Mouse (Mus musculus) bone marrow macrophage, adult 2 months (primary cell): ENCODE measurements around the gene Gcm2. TPM values are rescaled to one million over a fixed set of nuclear protein-coding genes. Genes with fewer than 3 reads are reported as not detected.

Experiments used
- H3K27ac ChIP-seq: 2 replicates; pipeline ENCODE4 v1.5.1; 2012; ENCODE audit warnings: low read depth, low read length; ENCODE audit not compliant: insufficient read depth
- H3K4me1 ChIP-seq: 2 replicates; pipeline ENCODE4 v1.6.1; 2012; ENCODE audit warnings: low read length; ENCODE audit not compliant: control insufficient read depth, insufficient read depth
- H3K4me3 ChIP-seq: 2 replicates; pipeline ENCODE4 v1.5.1; 2012; ENCODE audit warnings: mild to moderate bottlenecking, low read length, moderate library complexity; ENCODE audit not compliant: insufficient read depth
- CTCF ChIP-seq: IDR thresholded peaks from 2 replicates; pipeline ENCODE4 v1.5.1; 2012; ENCODE audit warnings: low read depth, mild to moderate bottlenecking, low read length, moderate library complexity
- POLR2A ChIP-seq: IDR thresholded peaks from 2 replicates; pipeline ENCODE4 v1.6.1; 2012; ENCODE audit warnings: mild to moderate bottlenecking, low read depth, low read length, borderline replicate concordance
- polyA plus RNA-seq: library from polyadenylated mRNA; stranded (reverse); fragments of >200 nt; gene quantifications from 2 replicates; pipeline ENCODE4 v1.2.4, GENCODE M21; 2012; ENCODE audit not compliant: missing spikeins, insufficient read depth, insufficient read length

The Gcm2 gene
- polyA plus RNA-seq, 1 experiment = 0.66 TPM

DNA sequence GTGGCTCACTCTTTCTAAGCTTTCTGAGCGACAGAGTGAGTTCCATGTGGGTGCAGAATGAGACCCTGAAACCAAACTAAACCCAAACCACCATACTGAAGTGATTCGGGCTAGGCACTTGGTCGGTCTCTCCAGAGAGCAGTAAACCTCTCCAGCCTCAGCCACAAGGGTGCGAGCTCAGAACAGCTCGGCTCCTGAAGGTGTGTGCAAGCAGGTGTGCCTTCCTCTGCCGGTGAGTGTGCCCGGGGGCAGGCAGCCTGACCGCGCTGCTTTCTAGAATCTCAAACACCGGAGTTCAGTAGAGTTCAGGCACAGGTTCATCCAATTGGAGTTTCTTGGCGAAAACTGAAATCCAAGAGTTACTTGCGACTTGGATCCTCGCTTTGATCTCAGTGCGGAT lies 3.1 kb upstream of the Gcm2 start, which contains the start of gene Sycp2l:
Gene Sycp2l (plus strand): TSS at position 368 of the 400 bp plus-strand sequence.
- TF ChIP-seq CTCF (no peak), POLR2A (no peak)
- H3K27ac ChIP-seq = no peak within 1 kb of the TSS
- no peak within 1 kb of the TSS for H3K4me3 ChIP-seq
- peaks cover 13% of the 10 kb centered on the region for H3K4me1 ChIP-seq

DNA sequence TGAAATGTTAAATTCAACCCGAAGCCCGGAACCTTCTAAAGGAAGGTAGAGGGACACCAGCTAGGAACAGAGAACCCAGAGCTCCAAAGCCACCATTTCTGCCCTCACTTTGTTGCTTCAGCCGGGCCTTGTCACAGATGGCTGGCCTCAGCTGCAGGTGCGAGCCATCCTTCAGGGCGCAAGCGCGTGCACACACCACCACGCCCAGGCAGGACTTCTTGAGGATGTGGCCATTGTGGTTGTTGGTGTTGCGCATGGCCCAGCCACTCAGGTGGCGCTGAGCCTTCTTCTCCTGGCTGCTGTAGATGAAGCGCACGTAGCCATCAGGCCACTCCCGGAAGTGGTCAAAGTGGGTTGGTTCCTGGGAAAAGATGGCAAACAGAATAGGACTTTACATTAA lies 5.3 kb downstream of the Gcm2 start:
- H3K4me1 ChIP-seq = peaks cover 14% of the 10 kb centered on the region
- no peak for TF ChIP-seq CTCF
- no peak for TF ChIP-seq POLR2A
- no peak overlapping the region for H3K27ac ChIP-seq
- no peak overlapping the region for H3K4me3 ChIP-seq

DNA sequence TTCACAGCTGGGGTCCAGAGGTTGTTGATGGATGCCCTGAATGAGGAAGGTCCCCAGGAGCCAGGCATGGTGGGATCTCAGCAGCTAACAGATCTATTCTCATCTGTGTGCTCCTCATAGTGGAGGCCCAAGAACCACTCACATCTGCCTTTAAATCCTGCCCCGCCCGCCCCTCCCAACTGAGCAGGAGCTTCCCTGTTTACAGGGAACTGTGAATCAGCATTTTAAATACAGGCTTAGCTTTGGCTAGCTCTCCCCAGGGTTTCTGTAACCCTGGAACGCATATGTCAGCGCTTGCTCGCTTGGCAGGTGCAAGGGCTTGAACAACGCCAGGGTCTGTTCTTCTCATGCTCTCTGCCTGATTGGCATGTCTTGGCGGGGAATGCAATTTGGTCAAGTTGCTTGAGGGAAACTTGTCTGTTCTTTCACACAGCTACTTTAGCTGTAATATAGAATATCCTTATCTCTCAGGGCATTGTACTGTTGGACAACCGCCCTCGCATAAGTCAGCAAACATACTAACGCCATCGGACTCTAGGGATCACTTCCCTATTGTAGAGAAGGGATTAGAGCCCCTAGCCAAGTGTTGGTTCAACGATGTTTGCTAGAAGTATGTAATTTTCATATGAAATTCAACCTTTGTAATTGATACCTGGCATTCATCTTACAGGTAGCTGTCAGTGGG lies 6.9 kb downstream of the Gcm2 start:
- peaks cover 10% of the 10 kb centered on the region for H3K4me1 ChIP-seq
- H3K4me3 ChIP-seq = no peak overlapping the region
- peak overlapping the region; percentile 40 for H3K27ac ChIP-seq
- TF ChIP-seq POLR2A (no peak), CTCF (no peak)

DNA sequence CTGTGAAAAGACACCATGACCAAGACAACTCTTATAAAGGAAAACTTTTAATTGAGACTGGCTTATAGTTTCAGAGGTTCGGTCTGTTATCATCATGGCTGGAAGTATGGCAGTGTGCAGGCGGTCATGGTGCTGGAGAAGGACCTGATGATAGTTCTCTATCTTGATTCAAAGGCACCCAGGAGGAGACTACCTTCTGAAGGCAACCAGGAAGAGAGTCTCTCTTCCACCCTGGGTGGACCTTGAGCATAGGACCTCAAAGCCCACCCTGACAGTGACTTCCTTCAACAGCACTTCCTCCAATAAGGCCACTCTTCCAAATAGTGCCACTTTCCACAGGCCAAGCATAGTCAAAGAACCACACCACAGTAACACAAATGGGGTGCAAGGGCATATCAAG lies 10.8 kb downstream of the Gcm2 start:
- Histone ChIP-seq H3K27ac (no peak overlapping the region), H3K4me1 (peaks cover 16% of the 10 kb centered on the region), H3K4me3 (no peak overlapping the region)
- TF ChIP-seq POLR2A (no peak), CTCF (no peak)

DNA sequence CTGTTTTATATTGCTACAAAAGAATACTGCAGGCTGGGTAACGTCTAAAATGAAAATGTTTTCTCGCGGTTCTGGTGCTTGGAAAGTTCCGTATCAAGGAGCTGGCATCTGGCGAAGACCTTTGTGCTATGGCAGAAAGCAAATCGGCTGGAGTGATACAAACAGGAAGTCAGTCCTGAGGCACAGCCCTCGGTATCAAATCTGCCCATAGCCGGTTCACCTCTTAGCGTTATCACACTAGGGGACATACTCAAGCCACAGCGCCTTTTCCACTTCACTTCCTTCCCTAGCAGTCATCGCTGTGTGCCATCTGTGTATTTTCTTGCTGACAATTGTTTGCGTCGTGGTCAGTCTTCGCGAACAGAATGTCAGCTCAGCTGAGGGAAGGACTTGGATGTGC lies 12.5 kb downstream of the Gcm2 start:
- H3K27ac ChIP-seq = no peak overlapping the region
- H3K4me3 ChIP-seq = no peak overlapping the region
- TF ChIP-seq CTCF (no peak), POLR2A (no peak)
- H3K4me1 ChIP-seq = peaks cover 6% of the 10 kb centered on the region

DNA sequence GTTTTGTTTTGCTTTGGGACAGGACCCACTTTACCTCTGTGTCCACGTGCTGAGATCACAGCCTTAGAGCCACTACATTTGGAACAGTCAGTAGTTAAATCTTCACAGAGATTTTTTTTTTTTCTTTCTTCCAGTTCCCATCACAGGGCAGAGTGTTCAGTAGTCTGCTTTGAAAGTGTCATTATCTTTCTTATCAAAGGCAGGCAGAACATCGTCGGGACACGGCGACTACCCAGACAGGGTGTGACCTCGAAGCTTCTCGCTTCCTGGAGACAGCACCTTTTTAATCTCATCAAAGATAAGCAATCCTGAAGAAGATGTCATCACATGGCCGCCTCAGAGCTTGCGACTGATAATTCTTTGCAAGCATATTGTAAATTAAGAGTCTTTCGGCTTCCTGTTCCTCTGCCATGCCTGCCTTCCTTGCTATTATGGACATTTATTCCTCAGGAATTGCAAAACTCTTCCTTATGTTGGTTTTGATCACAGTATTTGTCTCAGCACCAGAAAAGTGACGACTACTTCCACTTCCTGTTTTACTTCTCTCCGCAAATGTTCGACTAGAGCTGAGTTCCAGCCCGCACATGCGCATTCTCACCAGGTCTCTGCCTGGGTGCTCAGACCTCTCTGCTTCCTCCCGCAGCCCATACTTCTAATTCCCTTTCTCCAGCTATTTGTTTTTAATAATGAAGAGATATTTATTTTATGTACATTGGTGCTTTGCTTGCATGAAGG lies 13.3 kb downstream of the Gcm2 start:
- Histone ChIP-seq H3K4me1 (peaks cover 6% of the 10 kb centered on the region), H3K27ac (peak overlapping the region; percentile 74), H3K4me3 (peak overlapping the region; percentile 43)
- TF ChIP-seq CTCF (no peak), POLR2A (no peak)

DNA sequence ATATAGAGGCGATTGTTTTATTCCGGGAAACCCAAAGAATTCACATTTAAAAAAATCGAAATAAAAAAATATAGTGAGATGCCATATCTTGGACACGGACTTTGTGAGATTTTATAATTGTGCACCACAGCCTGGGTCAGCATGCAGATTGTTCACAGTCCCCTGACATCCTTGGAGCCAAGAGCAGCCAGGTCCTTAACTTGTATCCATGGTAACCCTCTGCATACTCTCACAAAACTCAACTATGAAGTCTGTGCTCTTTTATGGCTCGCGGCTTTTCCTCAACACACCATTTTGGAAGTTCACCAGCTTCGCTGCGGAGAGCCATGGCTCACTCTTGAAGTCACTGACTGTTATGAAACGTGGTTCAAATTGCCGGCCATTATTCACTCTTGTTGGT lies 16.7 kb downstream of the Gcm2 start:
- TF ChIP-seq CTCF = no peak
- TF ChIP-seq POLR2A = no peak
- no peak overlapping the region for H3K4me3 ChIP-seq
- no peak overlapping the region for H3K27ac ChIP-seq
- H3K4me1 ChIP-seq = peaks cover 6% of the 10 kb centered on the region

DNA sequence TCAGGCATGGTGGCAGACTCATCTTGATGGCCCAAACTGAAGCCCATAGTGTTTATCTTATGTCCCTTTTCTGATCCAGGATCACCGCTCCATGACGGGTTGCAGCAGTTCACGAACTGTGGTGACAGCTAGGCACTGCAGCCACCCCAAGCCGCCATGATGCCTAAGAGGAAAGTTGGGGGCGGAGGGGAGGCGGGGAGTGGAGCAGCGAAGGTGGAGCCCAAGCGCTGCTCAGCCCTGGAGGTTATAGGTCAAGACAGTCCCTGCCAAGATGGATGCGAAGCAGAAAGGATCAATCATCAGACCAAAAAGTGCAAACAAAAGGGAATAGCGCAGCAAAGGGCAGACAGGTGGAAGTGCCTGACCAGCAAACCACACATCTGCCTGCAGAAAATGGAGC lies 19.6 kb downstream of the Gcm2 start:
- TF ChIP-seq POLR2A = no peak
- TF ChIP-seq CTCF = no peak
- H3K4me3 ChIP-seq = no peak overlapping the region
- no peaks in the 10 kb centered on the region for H3K4me1 ChIP-seq
- H3K27ac ChIP-seq = no peak overlapping the region

DNA sequence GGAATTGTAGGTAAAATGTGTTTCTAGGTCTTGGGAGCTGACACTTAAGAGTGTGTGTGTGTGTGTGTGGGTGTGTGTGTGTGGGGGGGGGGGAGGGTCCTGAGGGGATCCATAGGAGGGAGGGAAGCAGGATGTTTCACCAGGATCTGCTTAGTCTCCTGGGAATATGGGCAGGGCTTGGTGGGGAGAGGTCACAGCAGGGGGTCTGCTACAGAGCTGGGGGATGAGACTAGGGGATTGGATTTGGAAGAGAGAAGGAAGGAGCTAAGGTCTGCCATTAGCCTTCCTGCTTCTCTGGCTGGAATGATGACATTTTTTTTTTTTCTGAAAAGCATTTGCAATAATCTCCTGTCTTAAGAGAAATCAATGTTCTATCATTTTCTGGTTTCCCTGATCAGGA lies 22.1 kb downstream of the Gcm2 start:
- no peak overlapping the region for H3K27ac ChIP-seq
- H3K4me1 ChIP-seq = peaks cover 7% of the 10 kb centered on the region
- TF ChIP-seq CTCF = no peak
- TF ChIP-seq POLR2A = no peak
- H3K4me3 ChIP-seq = no peak overlapping the region

DNA sequence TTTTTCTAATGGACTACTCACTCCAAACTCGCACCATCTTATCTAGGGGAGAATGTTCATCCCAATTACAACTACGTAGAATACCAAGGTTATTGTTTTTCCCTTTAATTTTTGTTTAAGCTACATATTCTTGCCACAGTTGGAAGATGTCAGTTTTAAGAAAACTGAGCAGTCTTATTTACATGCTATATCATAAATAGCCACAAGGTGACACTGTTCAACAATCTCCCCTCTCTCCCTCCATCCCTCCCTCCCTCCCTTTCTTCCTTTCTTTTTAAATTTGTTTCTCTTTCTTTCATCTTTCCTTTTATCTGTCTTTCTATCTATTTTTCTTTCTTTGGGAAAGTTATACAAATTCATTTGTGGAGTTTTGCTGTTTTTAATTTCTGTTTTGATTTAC lies 25.7 kb downstream of the Gcm2 start:
- TF ChIP-seq CTCF = no peak
- TF ChIP-seq POLR2A = no peak
- Histone ChIP-seq H3K4me1 (peaks cover 15% of the 10 kb centered on the region), H3K4me3 (no peak overlapping the region), H3K27ac (no peak overlapping the region)

DNA sequence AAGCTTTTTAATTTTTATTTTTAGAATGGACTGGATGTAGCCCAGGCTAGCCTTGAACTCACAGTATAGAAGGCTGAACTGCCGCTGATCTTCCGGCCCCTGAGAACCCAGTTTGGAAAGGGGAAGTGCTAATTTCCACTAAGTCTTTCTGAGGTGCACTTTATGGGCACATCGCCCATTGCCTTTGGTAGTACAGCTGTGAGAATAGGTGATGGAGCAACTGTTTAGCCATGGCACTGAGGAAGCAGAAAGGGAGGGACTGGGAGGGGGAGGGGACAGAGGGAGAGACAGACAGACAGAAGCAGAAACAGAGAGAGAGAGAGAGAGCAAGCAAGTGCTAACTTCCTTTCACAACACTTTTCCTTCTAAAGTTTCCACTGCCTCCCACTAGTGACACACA lies 26.3 kb downstream of the Gcm2 start:
- TF ChIP-seq POLR2A = no peak
- Histone ChIP-seq H3K4me3 (no peak overlapping the region), H3K4me1 (peaks cover 17% of the 10 kb centered on the region), H3K27ac (no peak overlapping the region)
